Mouse (Mus musculus) embryonic fibroblast, embryonic 13.5 days (primary cell): ENCODE data around the gene Tubg1. TPM values are rescaled to one million over a fixed set of nuclear protein-coding genes. Genes with fewer than 3 reads are reported as not detected.

Source experiments
- H3K27ac ChIP-seq: 2 replicates; pipeline ENCODE4 v1.5.1; 2012; ENCODE audit warnings: low read length, control low read depth, inconsistent platforms; ENCODE audit not compliant: insufficient read depth
- H3K4me1 ChIP-seq: 2 replicates; pipeline ENCODE4 v1.6.1; 2011; ENCODE audit warnings: low read length; ENCODE audit not compliant: control insufficient read depth, insufficient read depth
- H3K4me3 ChIP-seq: 2 replicates; pipeline ENCODE4 v1.5.1; 2011; ENCODE audit warnings: mild to moderate bottlenecking, control low read depth, low read length; ENCODE audit not compliant: insufficient read depth
- CTCF ChIP-seq: IDR thresholded peaks from 2 replicates; pipeline ENCODE4 v1.5.1; 2011; ENCODE audit warnings: mild to moderate bottlenecking, control low read depth, low read length, moderate library complexity, borderline replicate concordance; ENCODE audit not compliant: insufficient read depth
- POLR2A ChIP-seq: IDR thresholded peaks from 2 replicates; pipeline ENCODE4 v1.6.1; 2011; ENCODE audit warnings: low read depth, mild to moderate bottlenecking, control low read depth, low read length, moderate library complexity
- polyA plus RNA-seq: library from polyadenylated mRNA; stranded (reverse); fragments of >200 nt; gene quantifications from 2 replicates; pipeline ENCODE4 v1.2.4, GENCODE M21; 2011; ENCODE audit warnings: low read depth; ENCODE audit not compliant: missing spikeins, insufficient read length

Tubg1 gene
- polyA plus RNA-seq, 1 experiment, result 36.2 TPM

GRCm38 (mm10) chr11:101127075-101127474 is 7.3 kb downstream of the Tubg1 start:
- H3K27ac ChIP-seq, result no peak overlapping the region
- no peak overlapping the region for H3K4me3 ChIP-seq
- H3K4me1 ChIP-seq, result no peaks in the 10 kb centered on the region
- TF ChIP-seq CTCF (no peak), POLR2A (no peak)

DNA sequence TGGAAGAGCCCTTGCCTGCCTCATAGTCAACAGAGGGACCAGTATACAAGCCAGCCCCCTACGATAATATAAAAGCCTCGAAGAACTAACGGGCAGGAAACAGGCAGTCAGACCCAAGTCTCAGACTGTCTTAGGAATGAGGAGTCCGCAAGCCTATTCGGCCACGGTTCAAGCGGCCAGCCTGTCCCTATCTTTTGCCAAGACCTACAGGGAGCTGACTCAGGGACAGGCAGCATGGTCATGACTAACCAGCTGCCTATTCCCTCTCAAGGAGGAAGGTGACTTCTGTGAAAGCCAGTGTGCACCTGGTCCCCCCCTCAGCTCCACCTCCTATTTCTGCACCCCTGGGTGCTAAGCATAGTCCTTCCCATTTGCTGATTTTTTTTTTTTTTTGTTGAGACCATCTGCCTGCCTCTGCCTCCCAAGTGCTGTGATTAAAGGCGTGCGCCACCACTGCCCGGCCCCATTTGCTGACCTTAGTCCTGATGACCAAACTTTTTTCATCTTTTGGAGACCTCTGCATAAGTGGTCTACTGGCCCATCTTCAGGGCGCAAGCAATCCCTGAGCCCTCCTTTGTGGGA is 9.3 kb downstream of the Tubg1 start:
- Histone ChIP-seq H3K4me3 (no peak overlapping the region), H3K4me1 (no peaks in the 10 kb centered on the region), H3K27ac (no peak overlapping the region)
- TF ChIP-seq POLR2A (no peak), CTCF (no peak)

GRCm38 (mm10) chr11:101130056-101130756 is 10.5 kb downstream of the Tubg1 start:
- H3K4me3 ChIP-seq, result no peak overlapping the region
- TF ChIP-seq POLR2A (no peak), CTCF (no peak)
- H3K27ac ChIP-seq, result no peak overlapping the region
- H3K4me1 ChIP-seq, result no peaks in the 10 kb centered on the region

- Histone ChIP-seq H3K27ac (no peak overlapping the region), H3K4me1 (no peaks in the 10 kb centered on the region), H3K4me3 (no peak overlapping the region)
- TF ChIP-seq CTCF, result no peak
- no peak for TF ChIP-seq POLR2A
Measured at GRCm38 (mm10) chr11:101131187-101131586, 11.4 kb downstream of the Tubg1 start.

GRCm38 (mm10) chr11:101131701-101132100 is 12.0 kb downstream of the Tubg1 start:
- no peak overlapping the region for H3K4me3 ChIP-seq
- TF ChIP-seq POLR2A, result no peak
- no peak for TF ChIP-seq CTCF
- H3K27ac ChIP-seq, result no peak overlapping the region
- H3K4me1 ChIP-seq, result no peaks in the 10 kb centered on the region

DNA sequence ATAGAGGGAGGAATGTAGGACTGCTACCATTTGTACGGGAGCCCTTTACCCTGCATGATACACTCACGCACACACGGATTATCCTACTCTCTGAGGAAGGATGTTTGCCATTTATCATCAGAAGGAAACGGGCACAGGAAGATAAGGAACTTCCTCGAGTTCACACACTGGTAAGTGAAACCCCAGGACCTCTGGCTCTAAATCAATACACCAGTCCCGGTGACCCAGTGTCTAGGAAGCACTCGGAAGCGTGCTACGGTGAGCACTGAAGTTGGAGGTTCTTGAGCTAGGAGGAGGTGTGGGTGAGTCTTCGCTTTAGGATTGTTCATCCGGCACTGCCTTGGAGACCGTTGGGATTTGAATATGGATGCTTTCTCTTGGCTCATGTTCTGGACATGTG is 13.3 kb downstream of the Tubg1 start:
- H3K4me1 ChIP-seq, result no peaks in the 10 kb centered on the region
- no peak overlapping the region for H3K4me3 ChIP-seq
- TF ChIP-seq POLR2A (no peak), CTCF (no peak)
- H3K27ac ChIP-seq, result no peak overlapping the region

- H3K27ac ChIP-seq, result no peak overlapping the region
- TF ChIP-seq POLR2A, result no peak
- TF ChIP-seq CTCF, result no peak
Measured at GRCm38 (mm10) chr11:101134217-101134865, 14.6 kb downstream of the Tubg1 start.

GRCm38 (mm10) chr11:101137000-101137399 is 17.3 kb downstream of the Tubg1 start:
- peaks cover 4% of the 10 kb centered on the region for H3K4me1 ChIP-seq
- H3K27ac ChIP-seq, result no peak overlapping the region
- no peak for TF ChIP-seq CTCF
- TF ChIP-seq POLR2A, result no peak
- H3K4me3 ChIP-seq, result no peak overlapping the region

More at GRCm38 (mm10) chr11:101134217-101134865, 14.6 kb downstream of the Tubg1 start:
- Histone ChIP-seq H3K4me1 (no peaks in the 10 kb centered on the region), H3K4me3 (no peak overlapping the region)

- H3K27ac ChIP-seq, result no peak overlapping the region
- peaks cover 4% of the 10 kb centered on the region for H3K4me1 ChIP-seq
- H3K4me3 ChIP-seq, result no peak overlapping the region
- no peak for TF ChIP-seq POLR2A
- no peak for TF ChIP-seq CTCF
Measured at GRCm38 (mm10) chr11:101138536-101139181, 18.9 kb downstream of the Tubg1 start.
